ENCODE assay signal across 27 mouse cellular contexts in genomic region chr1:87287105-87287504, GRCm38 (mm10). TPM values are rescaled to one million over a fixed set of nuclear protein-coding genes. Genes with fewer than 3 reads are reported as not detected.
A peak's percentile ranks its signal among the peaks of the same experiment; 100 is the strongest.
DNase-seq lines count a peak whose midpoint lies in the region; ATAC-seq and TF ChIP-seq lines count a peak whose summit lies in the region.
"Had no signal": no experiment of that assay in that cellular context is flagged by ENCODE, and none has a peak within 500 bp of the region (broad histone marks: within the 10 kb centered on the region; RNA-seq: fewer than 3 reads in every experiment).

No protein-coding gene starts in this region.

- no peaks in the 10 kb centered on the region for H3K36me3 ChIP-seq in midbrain, embryonic 11.5 days (ENCODE audit: control insufficient read depth, insufficient read depth, low read length)
- H3K36me3 ChIP-seq in midbrain, postnatal 0 days (ENCODE audit: insufficient read depth, low read length) = no peaks in the 10 kb centered on the region
- H3K36me3 ChIP-seq: embryonic facial prominence, embryonic 12.5 days; embryonic facial prominence, embryonic 15.5 days; heart, embryonic 10.5 days; hindbrain, embryonic 12.5 days; hindbrain, embryonic 15.5 days had no signal

- H3K27ac ChIP-seq in midbrain, embryonic 11.5 days (ENCODE audit: low read depth, low read length) = no peak overlapping the region
- H3K27ac ChIP-seq in midbrain, postnatal 0 days (ENCODE audit: low read depth, low read length) = no peak overlapping the region
- H3K27ac ChIP-seq: embryonic facial prominence, embryonic 12.5 days; embryonic facial prominence, embryonic 15.5 days; heart, adult 2 months; heart, embryonic 10.5 days; hindbrain, embryonic 12.5 days; hindbrain, embryonic 15.5 days had no signal

- ATAC-seq in midbrain, embryonic 11.5 days (ENCODE audit: low FRiP score) = no peak
- ATAC-seq in midbrain, postnatal 0 days (ENCODE audit: low FRiP score) = no peak
- ATAC-seq: activated CD4-positive, CD25-positive, alpha-beta regulatory T cell, adult 4 months; CD4-positive, CD25-positive, alpha-beta regulatory T cell, adult 4 months; forebrain, embryonic 14.5 days; forebrain, postnatal 0 days had no signal

- no peak overlapping the region for H3K9ac ChIP-seq in midbrain, embryonic 11.5 days (ENCODE audit: low read length)
- H3K9ac ChIP-seq in midbrain, postnatal 0 days (replicated peaks; ENCODE audit: low read length, poor library complexity, severe bottlenecking) = no peak overlapping the region
- H3K9ac ChIP-seq: embryonic facial prominence, embryonic 12.5 days; embryonic facial prominence, embryonic 15.5 days; forebrain, postnatal 0 days; hindbrain, embryonic 12.5 days; hindbrain, embryonic 15.5 days had no signal

- no peak for TF ChIP-seq CTCF in midbrain, postnatal 0 days (IDR thresholded peaks at IDR 0.05)

- no peaks in the 10 kb centered on the region for H3K9me3 ChIP-seq in midbrain, embryonic 11.5 days (ENCODE audit: control insufficient read depth, low read length)
- H3K9me3 ChIP-seq in midbrain, postnatal 0 days (ENCODE audit: low read length) = no peaks in the 10 kb centered on the region
- H3K9me3 ChIP-seq: embryonic facial prominence, embryonic 15.5 days; heart, embryonic 10.5 days; hindbrain, embryonic 12.5 days; hindbrain, embryonic 15.5 days had no signal

- H3K4me2 ChIP-seq in midbrain, embryonic 11.5 days = no peak overlapping the region
- no peak overlapping the region for H3K4me2 ChIP-seq in midbrain, postnatal 0 days (ENCODE audit: low read depth, low read length, poor library complexity, severe bottlenecking)
- H3K4me2 ChIP-seq: embryonic facial prominence, embryonic 12.5 days; embryonic facial prominence, embryonic 15.5 days; hindbrain, embryonic 12.5 days; hindbrain, embryonic 15.5 days had no signal

- no peaks in the 10 kb centered on the region for H3K4me1 ChIP-seq in midbrain, embryonic 11.5 days (ENCODE audit: control insufficient read depth, insufficient read depth, low read length)
- H3K4me1 ChIP-seq in midbrain, postnatal 0 days (ENCODE audit: insufficient read depth, low read length) = no peaks in the 10 kb centered on the region
- H3K4me1 ChIP-seq: embryonic facial prominence, embryonic 12.5 days; embryonic facial prominence, embryonic 15.5 days; hindbrain, embryonic 15.5 days had no signal

- H3K4me3 ChIP-seq in midbrain, embryonic 11.5 days (ENCODE audit: low read depth, low read length) = no peak overlapping the region
- no peak overlapping the region for H3K4me3 ChIP-seq in midbrain, postnatal 0 days (ENCODE audit: low read depth, low read length)
- H3K4me3 ChIP-seq: embryonic facial prominence, embryonic 12.5 days; embryonic facial prominence, embryonic 15.5 days; heart, adult 2 months; heart, embryonic 10.5 days; hindbrain, embryonic 12.5 days; hindbrain, embryonic 15.5 days had no signal

- WGBS in midbrain, embryonic 11.5 days = 67% methylated on average over 2 of the region's 2 CpGs
- WGBS in midbrain, postnatal 0 days = 47% methylated on average over 2 of the region's 2 CpGs

- DNase-seq in layer of hippocampus, adult 11-12 months (ENCODE audit: low spot score) = peak; percentile 40
- DNase-seq in layer of hippocampus, adult 9-10 months (ENCODE audit: low spot score) = no peak
- DNase-seq in midbrain, embryonic 11.5 days (ENCODE audit: low spot score, missing footprints) = peak; percentile 26
- DNase-seq in midbrain, postnatal 0 days (ENCODE audit: low spot score) = no peak
- DNase-seq in Muller cell, postnatal 12 days (ENCODE audit: inconsistent ontology term) = peak; percentile 90
- DNase-seq in brain, adult 2 months (ENCODE audit: low read depth, low spot score) = peak; percentile 82
- DNase-seq in urinary bladder, postnatal 36 days (ENCODE audit: low spot score in 2 of 2) = no peak
- DNase-seq in adipocyte (ENCODE audit: low spot score) = no peak
- DNase-seq: adrenal gland, postnatal 25 days; cerebellum, adult 18-20 months; cerebellum, adult 9-10 months; cerebellum, postnatal 14 days; forebrain, postnatal 0 days; gastrocnemius, postnatal 10 days; gastrocnemius, postnatal 36 days; heart, adult 2 months had no signal

- no peaks in the 10 kb centered on the region for H3K27me3 ChIP-seq in midbrain, embryonic 11.5 days (ENCODE audit: control insufficient read depth, insufficient read depth, low read length)
- no peaks in the 10 kb centered on the region for H3K27me3 ChIP-seq in midbrain, postnatal 0 days (ENCODE audit: insufficient read depth, low read length)
- H3K27me3 ChIP-seq: embryonic facial prominence, embryonic 12.5 days; embryonic facial prominence, embryonic 15.5 days; hindbrain, embryonic 12.5 days; hindbrain, embryonic 15.5 days had no signal

RNA-seq across cellular contexts. Expression of gene Efhd1, which starts 22.9 kb away (rescaled TPM):
- polyA plus RNA-seq in midbrain, embryonic 11.5 days (2014; fragmentation: Nextera tagmentation; extraction: Ambion mirVana) = 0.58 and 0.83 TPM in 2 replicates
- total RNA-seq in midbrain, postnatal 0 days (2014; rRNA removed) = 4.2 and 7.8 TPM in 2 replicates
- 1.7 and 2.6 TPM in 2 replicates for polyA plus RNA-seq in midbrain, postnatal 0 days (2015; fragmentation: Nextera tagmentation; extraction: Ambion mirVana)
- total RNA-seq: hematopoietic stem cell, adult 5-6 weeks; MEL had no signal
- polyA plus RNA-seq: activated CD4-positive, CD25-positive, alpha-beta regulatory T cell, adult 4 months; heart, embryonic 14.5 days had no signal

RNA-seq across cellular contexts. Expression of gene Gigyf2, which starts 39.7 kb away (rescaled TPM):
- polyA plus RNA-seq in midbrain, embryonic 11.5 days (2014; fragmentation: Nextera tagmentation; extraction: Ambion mirVana) = 50.7 and 51.9 TPM in 2 replicates
- total RNA-seq in midbrain, postnatal 0 days (2014; rRNA removed) = 69.0 and 75.0 TPM in 2 replicates
- polyA plus RNA-seq in midbrain, postnatal 0 days (2015; fragmentation: Nextera tagmentation; extraction: Ambion mirVana) = 45.4 and 46.4 TPM in 2 replicates

Comparison
In these comparisons a context has a peak if more than half of its experiments do, and no peak if none do; other contexts are left out.
1. DNase-seq: peak in layer of hippocampus, adult 11-12 months (single experiment), midbrain, embryonic 11.5 days (single experiment), Muller cell, postnatal 12 days (single experiment) and brain, adult 2 months (single experiment); none in layer of hippocampus, adult 9-10 months (single experiment), midbrain, postnatal 0 days (single experiment), urinary bladder, postnatal 36 days (0 of 2) and adipocyte (single experiment).